Mouse (Mus musculus) cerebellum, adult 2 months (tissue): Measurements from ENCODE around the gene Olfr322. TPM values are rescaled to one million over a fixed set of nuclear protein-coding genes. Genes with fewer than 3 reads are reported as not detected.
"Not testable (repeated sequence)": the region's sequence is repeated elsewhere in the genome, so short reads cannot be mapped to it uniquely, and the experiment has no call there.

Source experiments
- DNase-seq, 2 experiments: peaks; one replicate each; pipeline ENCODE4 v3.0.0; 2021
- H3K27ac ChIP-seq: fragments of 200-500 bp; 2 replicates; pipeline ENCODE4 v1.5.1; 2012; ENCODE audit warnings: low read length, control low read depth, inconsistent platforms; ENCODE audit not compliant: insufficient read depth
- H3K27me3 ChIP-seq: fragments of 200-500 bp; 2 replicates; pipeline ENCODE4 v1.6.1; 2012; ENCODE audit warnings: inconsistent platforms, mild to moderate bottlenecking, low read length, moderate library complexity; ENCODE audit not compliant: control insufficient read depth, insufficient read depth
- H3K4me1 ChIP-seq: fragments of 200-500 bp; 2 replicates; pipeline ENCODE4 v1.6.1; 2011; ENCODE audit warnings: low read length; ENCODE audit not compliant: control insufficient read depth, insufficient read depth
- H3K4me3 ChIP-seq: fragments of 200-500 bp; replicated peaks from 2 replicates; pipeline ENCODE3; 2011; ENCODE audit warnings: mild to moderate bottlenecking, low read depth, low read length, control low read depth; ENCODE audit not compliant: insufficient read depth
- CTCF ChIP-seq: fragments of 200-500 bp; IDR thresholded peaks from 2 replicates; pipeline ENCODE4 v1.5.1; 2011; ENCODE audit warnings: low read depth, mild to moderate bottlenecking, control low read depth, low read length, moderate library complexity, borderline replicate concordance; ENCODE audit not compliant: insufficient read depth
- POLR2A ChIP-seq: fragments of 200-500 bp; IDR thresholded peaks from 2 replicates; pipeline ENCODE4 v1.6.1; 2011; ENCODE audit warnings: low read length, control low read depth, borderline replicate concordance; ENCODE audit not compliant: insufficient read depth
- WGBS: fragments of 180-500 bp; shearing (Covaris S2); methylation state at CpG from one replicate; pipeline ENCODE4 v1.1.7; 2018; 5-methylcytosine and 5-hydroxymethylcytosine counted together
- polyA plus RNA-seq: library from polyadenylated mRNA; depleted of rRNA; stranded (reverse); fragments of >200 nt; gene quantifications from 2 replicates; pipeline ENCODE4 v1.2.3, GENCODE M21; 2012; rRNA removed

The Olfr322 gene
- polyA plus RNA-seq, 1 experiment: not detected

GRCm38 (mm10) chr11:58671825-58672224 is 13.2 kb downstream of the Olfr322 start:
- H3K4me3 ChIP-seq: no peak overlapping the region
- no peak for TF ChIP-seq CTCF
- no peak for TF ChIP-seq POLR2A
- H3K27me3 ChIP-seq: no peaks in the 10 kb centered on the region
- WGBS: 55% methylated on average over 4 of the region's 4 CpGs
- no peak for DNase-seq
- H3K27ac ChIP-seq: no peak overlapping the region
- no peaks in the 10 kb centered on the region for H3K4me1 ChIP-seq

- no peak for DNase-seq
- 85% methylated on average over 1 of the region's 1 CpGs for WGBS
- H3K27me3 ChIP-seq: no peaks in the 10 kb centered on the region
- no peaks in the 10 kb centered on the region for H3K4me1 ChIP-seq
- no peak within 1 kb of the TSS for H3K27ac ChIP-seq
- no peak within 1 kb of the TSS for H3K4me3 ChIP-seq
- no peak for TF ChIP-seq POLR2A
- no peak for TF ChIP-seq CTCF
Measured at GRCm38 (mm10) chr11:58680799-58681198, 22.2 kb downstream of the Olfr322 start, which contains the start of gene Olfr320. Gene Olfr320 (plus strand): TSS chr11:58681099.

GRCm38 (mm10) chr11:58698862-58699261 is 40.3 kb downstream of the Olfr322 start, which contains the start of gene Olfr319:
Gene Olfr319 (plus strand): TSS chr11:58699162.
- TF ChIP-seq CTCF (no peak), POLR2A (no peak)
- WGBS: 74% methylated on average over 3 of the region's 3 CpGs
- H3K4me1 ChIP-seq: no peaks in the 10 kb centered on the region
- no peak for DNase-seq
- no peaks in the 10 kb centered on the region for H3K27me3 ChIP-seq
- H3K4me3 ChIP-seq: no peak within 1 kb of the TSS
- H3K27ac ChIP-seq: no peak within 1 kb of the TSS

GRCm38 (mm10) chr11:58709086-58709485 is 50.5 kb downstream of the Olfr322 start:
- Histone ChIP-seq H3K4me3 (no peak overlapping the region), H3K4me1 (no peaks in the 10 kb centered on the region), H3K27ac (no peak overlapping the region), H3K27me3 (no peaks in the 10 kb centered on the region; the same call in 1 of the 2 replicates)
- no peak for DNase-seq
- 75% methylated on average over 11 of the region's 11 CpGs for WGBS
- TF ChIP-seq POLR2A (no peak), CTCF (no peak)

- H3K4me1 ChIP-seq, DNase-seq, H3K27ac ChIP-seq, H3K27me3 ChIP-seq, H3K4me3 ChIP-seq: not testable (repeated sequence)
- WGBS: 91% methylated on average over 7 of the region's 7 CpGs
Measured at GRCm38 (mm10) chr11:58717723-58718122, 59.1 kb downstream of the Olfr322 start.

Other genes starting within 250 kb of the Olfr322 start
- not detected in 2 replicates for gene 1810065E05Rik, start 237.7 kb upstream of the Olfr322 start, polyA plus RNA-seq
- gene Gm12253, start 226.2 kb upstream of the Olfr322 start, polyA plus RNA-seq: not detected in 2 replicates
- not detected in 2 replicates for gene Lypd9, start 205.9 kb upstream of the Olfr322 start, polyA plus RNA-seq
- gene Olfr30, start 196.5 kb upstream of the Olfr322 start, polyA plus RNA-seq: not detected in 2 replicates
- gene Olfr332, start 166.2 kb upstream of the Olfr322 start, polyA plus RNA-seq: not detected in 2 replicates
- not detected in 2 replicates for gene Olfr331, start 156.2 kb upstream of the Olfr322 start, polyA plus RNA-seq
- not detected in 2 replicates for gene Olfr330, start 123.9 kb upstream of the Olfr322 start, polyA plus RNA-seq
- not detected in 2 replicates for gene Olfr329-ps, start 112.4 kb upstream of the Olfr322 start, polyA plus RNA-seq
- gene Olfr328, start 103.1 kb upstream of the Olfr322 start, polyA plus RNA-seq: 0.07 and 0.11 TPM in 2 replicates
- 0.08 TPM in 1 of 2 replicates, not detected in the other for gene Olfr224, start 88.2 kb upstream of the Olfr322 start, polyA plus RNA-seq
- not detected in 2 replicates for gene Olfr325, start 81.1 kb upstream of the Olfr322 start, polyA plus RNA-seq
- gene Olfr324, start 63.7 kb upstream of the Olfr322 start, polyA plus RNA-seq: not detected in 2 replicates
- not detected in 2 replicates for gene 2210407C18Rik, start 42.7 kb upstream of the Olfr322 start, polyA plus RNA-seq
- gene Olfr323, start 28.3 kb upstream of the Olfr322 start, polyA plus RNA-seq: not detected in 2 replicates
- 0.28 and 0.29 TPM in 2 replicates for gene Trim58, start 18.3 kb upstream of the Olfr322 start, polyA plus RNA-seq
- not detected in 2 replicates for gene Olfr320, start 22.3 kb downstream of the Olfr322 start, polyA plus RNA-seq
- gene Olfr319, start 40.4 kb downstream of the Olfr322 start, polyA plus RNA-seq: not detected in 2 replicates
- gene Olfr318, start 65.2 kb downstream of the Olfr322 start, polyA plus RNA-seq: not detected in 2 replicates
- gene Olfr317, start 80.4 kb downstream of the Olfr322 start, polyA plus RNA-seq: 0.03 TPM in 1 of 2 replicates, not detected in the other
- not detected in 2 replicates for gene Olfr316, start 94.0 kb downstream of the Olfr322 start, polyA plus RNA-seq
- gene Olfr315, start 114.4 kb downstream of the Olfr322 start, polyA plus RNA-seq: not detected in 2 replicates
- not detected in 2 replicates for gene Olfr314, start 124.2 kb downstream of the Olfr322 start, polyA plus RNA-seq
- 1.5 and 1.6 TPM in 2 replicates for gene Fam183b, start 143.2 kb downstream of the Olfr322 start, polyA plus RNA-seq
- not detected in 2 replicates for gene Olfr313, start 156.2 kb downstream of the Olfr322 start, polyA plus RNA-seq
- not detected in 2 replicates for gene Olfr312, start 170.5 kb downstream of the Olfr322 start, polyA plus RNA-seq
- gene Olfr311, start 180.5 kb downstream of the Olfr322 start, polyA plus RNA-seq: not detected in 2 replicates
- gene Gm12258, start 188.4 kb downstream of the Olfr322 start, polyA plus RNA-seq: 22.5 and 24.5 TPM in 2 replicates
- gene 2810021J22Rik, start 208.4 kb downstream of the Olfr322 start, polyA plus RNA-seq: 6.7 and 8.0 TPM in 2 replicates
- 5.4 and 6.3 TPM in 2 replicates for gene Zfp39, start 245.4 kb downstream of the Olfr322 start, polyA plus RNA-seq